Mouse (Mus musculus) forebrain, embryonic 11.5 days (tissue): Measurements from ENCODE around the gene Exo5. TPM values are rescaled to one million over a fixed set of nuclear protein-coding genes. Genes with fewer than 3 reads are reported as not detected.

ENCODE experiments used
- ATAC-seq: fragments of 200-750 bp; cut with Nextera tagmentation; replicated peaks from 2 replicates; pipeline ENCODE4 v1.8.0; 2017; ENCODE audit warnings: moderate TSS enrichment; ENCODE audit not compliant: low FRiP score
- DNase-seq: peaks from one replicate; pipeline ENCODE4 v3.0.0-alpha.2; 2017; ENCODE audit warnings: low spot score
- H3K27ac ChIP-seq: fragments of 300-500 bp; sonication (generic); 2 replicates; pipeline ENCODE4 v1.5.1; 2014; ENCODE audit warnings: low read depth, low read length
- H3K27me3 ChIP-seq: fragments of 300-500 bp; sonication (generic); 2 replicates; pipeline ENCODE4 v1.6.1; 2014; ENCODE audit warnings: mild to moderate bottlenecking, low read length, mixed read lengths; ENCODE audit not compliant: control insufficient read depth, insufficient read depth
- H3K36me3 ChIP-seq: fragments of 300-500 bp; sonication (generic); 2 replicates; pipeline ENCODE4 v1.6.1; 2014; ENCODE audit warnings: mild to moderate bottlenecking, low read length, moderate library complexity, mixed read lengths; ENCODE audit not compliant: control insufficient read depth, insufficient read depth
- H3K4me1 ChIP-seq: fragments of 300-500 bp; sonication (generic); replicated peaks from 2 replicates; pipeline ENCODE4 v1.6.1; 2014; ENCODE audit warnings: low read length, mixed read lengths; ENCODE audit not compliant: control insufficient read depth, insufficient read depth
- H3K4me2 ChIP-seq: fragments of 300-500 bp; sonication (generic); 2 replicates; pipeline ENCODE4 v1.6.1; 2014; ENCODE audit warnings: low read depth, mild to moderate bottlenecking, low read length, moderate library complexity, mixed read lengths; ENCODE audit not compliant: severe bottlenecking
- H3K4me3 ChIP-seq: fragments of 300-500 bp; sonication (generic); 2 replicates; pipeline ENCODE4 v1.5.1; 2014; ENCODE audit warnings: low read depth, low read length
- H3K9ac ChIP-seq: fragments of 300-500 bp; sonication (generic); 2 replicates; pipeline ENCODE4 v1.6.1; 2014; ENCODE audit warnings: low read length
- H3K9me3 ChIP-seq: fragments of 300-500 bp; sonication (generic); 2 replicates; pipeline ENCODE4 v1.6.1; 2016; ENCODE audit warnings: low read length, mixed read lengths; ENCODE audit not compliant: control insufficient read depth
- WGBS: fragments of 180-500 bp; shearing (Covaris S2); extraction: QIAGEN DNeasy Blood & Tissue Kit; methylation state at CpG from one replicate; pipeline ENCODE4 v1.1.7; 2014; 5-methylcytosine and 5-hydroxymethylcytosine counted together
- polyA plus RNA-seq: library from polyadenylated mRNA; unstranded; fragments of >200 nt; fragmentation: Nextera tagmentation; extraction: Ambion mirVana; gene quantifications from 2 replicates; pipeline ENCODE4 v1.2.1, GENCODE M21; 2014

The Exo5 gene
- polyA plus RNA-seq: 32.1 and 34.1 TPM in 2 replicates

DNA sequence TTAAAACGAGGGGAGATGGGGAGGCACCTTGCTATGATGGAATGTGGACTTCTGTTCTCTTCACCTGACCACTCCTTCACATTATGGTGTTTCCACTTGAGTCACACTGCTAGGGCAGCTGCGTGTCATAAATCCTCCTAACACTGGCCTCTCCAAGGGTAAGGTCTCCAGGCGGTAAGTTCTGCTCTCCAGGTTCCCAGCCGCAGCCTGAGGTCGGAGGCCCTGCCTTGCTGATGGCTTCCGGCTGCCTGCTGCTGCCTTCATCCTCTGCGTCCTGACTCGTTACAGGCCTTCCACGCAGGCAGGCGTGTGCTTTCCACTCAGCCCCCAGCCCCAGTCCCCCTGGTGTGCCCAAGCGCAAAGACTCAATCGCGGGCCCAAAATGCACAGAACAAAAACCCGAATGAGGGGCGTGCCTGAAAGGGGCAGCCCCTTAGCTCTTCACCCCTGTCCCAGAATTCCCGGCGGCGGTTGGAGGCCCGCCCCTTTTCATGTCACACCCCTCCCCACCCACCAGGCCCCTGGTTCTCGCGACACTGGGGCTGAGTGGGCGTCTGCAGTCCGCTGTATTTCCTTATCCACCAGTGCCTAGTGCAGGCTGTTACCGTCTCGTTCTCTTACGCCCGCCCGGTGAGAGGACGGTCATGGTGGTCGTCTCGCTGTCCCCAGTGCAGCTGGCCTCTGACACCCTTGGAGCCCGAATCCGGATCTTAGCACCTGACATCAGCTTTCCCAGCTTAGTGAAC lies at the start of gene Exo5:
TSS of gene Exo5 (minus strand) at position 464 of the 746 bp plus-strand sequence.
- peak; percentile 98 for ATAC-seq
- peak; percentile 97 for DNase-seq
- Histone ChIP-seq H3K27me3 (no peaks in the 10 kb centered on the region), H3K9me3 (no peaks in the 10 kb centered on the region), H3K4me3 (peak within 1 kb of the TSS; percentile 53), H3K27ac (peak within 1 kb of the TSS; percentile 25), H3K4me2 (peak within 1 kb of the TSS; percentile 70), H3K4me1 (no peaks in the 10 kb centered on the region), H3K9ac (peak within 1 kb of the TSS; percentile 74), H3K36me3 (peaks cover 15% of the 10 kb centered on the region)
- under 1% methylated on average over 33 of the region's 33 CpGs for WGBS

DNA sequence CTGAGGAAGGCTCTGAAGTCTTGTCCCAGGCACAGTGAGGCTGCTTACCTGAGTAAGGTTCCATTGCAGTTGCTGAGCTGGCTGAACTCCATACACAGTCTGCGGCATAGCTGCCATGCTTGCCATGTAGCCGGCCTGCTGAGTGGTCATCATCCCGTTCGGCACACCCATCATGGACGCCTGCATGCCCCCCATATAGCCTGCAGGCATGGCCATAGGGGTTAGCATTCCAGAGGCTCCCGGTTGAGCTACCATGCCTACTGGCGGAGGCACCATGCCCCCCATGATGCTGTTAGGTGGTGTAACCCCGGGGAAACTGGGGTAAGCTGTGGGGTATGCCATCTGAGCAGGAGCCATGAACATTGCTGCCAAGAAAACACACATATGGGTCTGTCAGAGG lies 47.0 kb upstream of the Exo5 start:
- H3K36me3 ChIP-seq: no peaks in the 10 kb centered on the region
- ATAC-seq: no peak

DNA sequence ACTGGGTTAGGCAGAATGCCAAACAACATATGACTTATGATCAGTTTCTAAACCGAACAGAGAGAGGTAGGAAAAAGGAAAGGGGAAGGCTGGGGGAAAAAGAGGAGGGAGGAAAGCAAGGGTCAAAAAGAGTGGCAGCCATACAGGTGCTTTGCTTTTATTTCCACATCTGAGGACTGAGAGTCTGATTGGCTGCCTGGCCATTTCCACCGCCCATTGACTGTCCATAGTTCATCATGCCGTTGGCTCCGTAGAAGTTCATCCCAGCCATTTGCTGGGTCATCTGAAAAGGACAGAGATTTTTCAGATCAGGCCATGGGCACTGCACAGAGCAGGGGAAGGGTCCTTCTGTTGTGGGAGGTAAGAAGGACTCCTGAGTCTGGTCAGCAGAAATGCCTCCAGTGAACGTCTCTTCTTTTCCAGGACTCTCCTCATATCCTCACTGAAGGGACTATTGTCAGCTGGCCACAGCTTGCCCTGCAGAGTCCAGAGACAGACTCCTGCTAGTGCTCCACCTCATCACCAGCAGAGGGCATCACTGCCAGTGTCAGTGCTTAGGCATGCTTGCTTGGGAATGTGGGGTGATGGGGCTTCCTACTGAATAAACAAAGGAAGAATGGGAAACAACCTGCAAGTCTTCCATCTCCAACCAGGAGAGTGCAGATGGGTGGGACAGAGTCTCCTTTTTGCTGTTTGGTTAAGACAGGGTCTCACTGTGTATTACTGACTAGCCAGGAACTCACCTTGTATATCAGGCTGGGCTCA lies 44.7 kb upstream of the Exo5 start:
- no peaks in the 10 kb centered on the region for H3K27me3 ChIP-seq
- no peak overlapping the region for H3K9ac ChIP-seq
- H3K27ac ChIP-seq: no peak overlapping the region
- H3K4me2 ChIP-seq: no peak overlapping the region
- ATAC-seq (no peak), DNase-seq (no peak)
- no peaks in the 10 kb centered on the region for H3K4me1 ChIP-seq
- H3K4me3 ChIP-seq: no peak overlapping the region
- H3K9me3 ChIP-seq: no peaks in the 10 kb centered on the region
- 89% methylated on average over 5 of the region's 5 CpGs for WGBS
- H3K36me3 ChIP-seq: no peaks in the 10 kb centered on the region

More for the DNA sequence above, 47.0 kb upstream of the Exo5 start:
- Histone ChIP-seq H3K9me3 (no peaks in the 10 kb centered on the region), H3K4me3 (no peak overlapping the region), H3K27me3 (no peaks in the 10 kb centered on the region), H3K4me1 (no peaks in the 10 kb centered on the region), H3K9ac (no peak overlapping the region), H3K27ac (no peak overlapping the region), H3K4me2 (no peak overlapping the region)
- DNase-seq: no peak
- 90% methylated on average over 8 of the region's 8 CpGs for WGBS

DNA sequence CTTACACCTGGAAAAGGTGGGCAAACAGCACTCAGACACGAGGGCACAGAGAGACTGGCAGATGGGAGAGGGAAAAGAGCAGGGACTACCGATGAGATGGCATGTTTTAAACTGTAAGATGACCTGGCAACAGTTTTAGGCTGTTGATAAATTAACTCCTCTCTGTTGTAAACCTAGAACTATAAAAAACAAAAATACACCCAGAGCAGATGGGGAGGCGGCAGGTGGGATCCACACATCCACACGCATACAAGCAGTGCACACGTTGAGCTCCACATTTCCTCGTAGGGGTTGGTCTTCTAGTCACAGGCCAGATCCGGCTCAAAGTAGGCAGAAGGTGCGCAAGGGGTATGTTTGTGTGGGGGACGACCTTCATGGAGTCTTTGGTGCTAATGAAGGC lies 43.7 kb upstream of the Exo5 start:
- ATAC-seq (no peak), DNase-seq (no peak)
- no peak overlapping the region for H3K27ac ChIP-seq
- no peaks in the 10 kb centered on the region for H3K36me3 ChIP-seq
- no peak overlapping the region for H3K4me2 ChIP-seq
- no peaks in the 10 kb centered on the region for H3K9me3 ChIP-seq
- no peaks in the 10 kb centered on the region for H3K4me1 ChIP-seq
- no peak overlapping the region for H3K4me3 ChIP-seq
- H3K27me3 ChIP-seq: no peaks in the 10 kb centered on the region
- WGBS: 88% methylated on average over 9 of the region's 9 CpGs
- no peak overlapping the region for H3K9ac ChIP-seq

DNA sequence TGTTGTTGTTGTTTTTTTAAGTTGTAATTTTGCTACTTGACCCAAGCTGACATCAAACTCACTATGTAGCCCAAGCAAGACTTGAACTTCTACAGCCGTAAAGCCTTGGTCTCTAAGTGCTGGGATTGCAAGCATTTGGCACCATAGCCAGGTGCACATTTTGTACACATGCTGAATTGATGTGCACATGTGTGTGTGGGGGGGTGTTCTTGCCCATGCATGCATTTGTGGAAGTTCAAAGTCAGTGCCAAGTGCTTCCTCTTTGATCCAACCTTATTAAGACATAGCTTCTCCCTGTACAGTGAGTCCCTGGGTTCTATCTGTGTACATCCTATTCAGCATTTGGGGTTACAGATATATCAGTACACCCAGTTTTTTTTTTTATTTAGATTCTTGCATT lies 30.8 kb upstream of the Exo5 start:
- no peak overlapping the region for H3K4me3 ChIP-seq
- DNase-seq (no peak), ATAC-seq (no peak)
- no peaks in the 10 kb centered on the region for H3K36me3 ChIP-seq
- 96% methylated on average over 1 of the region's 1 CpGs for WGBS
- no peaks in the 10 kb centered on the region for H3K9me3 ChIP-seq
- no peaks in the 10 kb centered on the region for H3K4me1 ChIP-seq
- H3K27ac ChIP-seq: no peak overlapping the region
- H3K9ac ChIP-seq: no peak overlapping the region
- H3K27me3 ChIP-seq: no peaks in the 10 kb centered on the region
- no peak overlapping the region for H3K4me2 ChIP-seq

DNA sequence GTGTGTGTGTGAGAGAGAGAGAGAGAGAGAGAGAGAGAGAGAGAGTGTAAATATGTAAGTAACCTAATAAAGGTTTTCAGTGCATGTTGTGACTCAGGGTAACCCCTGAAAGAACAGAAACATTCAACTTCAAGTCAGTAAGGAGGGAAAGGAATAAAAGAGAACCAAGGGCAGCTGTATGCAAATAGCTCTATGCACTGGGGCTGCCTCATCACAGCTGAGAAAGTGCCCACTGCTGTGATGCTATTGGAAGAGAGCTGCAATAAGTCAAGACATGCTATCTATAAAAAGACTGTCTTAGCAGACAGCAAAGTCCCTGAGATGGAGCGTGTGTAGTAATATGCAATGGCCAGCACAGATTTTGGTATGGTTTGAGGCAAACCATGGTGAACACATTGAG lies 28.9 kb upstream of the Exo5 start:
- H3K4me3 ChIP-seq: no peak overlapping the region
- H3K4me1 ChIP-seq: no peaks in the 10 kb centered on the region
- H3K9me3 ChIP-seq: no peaks in the 10 kb centered on the region
- H3K9ac ChIP-seq: no peak overlapping the region
- no peak overlapping the region for H3K27ac ChIP-seq
- no peaks in the 10 kb centered on the region for H3K36me3 ChIP-seq
- 87% methylated on average over 1 of the region's 1 CpGs for WGBS
- ATAC-seq (no peak), DNase-seq (no peak)
- no peak overlapping the region for H3K4me2 ChIP-seq
- H3K27me3 ChIP-seq: no peaks in the 10 kb centered on the region

DNA sequence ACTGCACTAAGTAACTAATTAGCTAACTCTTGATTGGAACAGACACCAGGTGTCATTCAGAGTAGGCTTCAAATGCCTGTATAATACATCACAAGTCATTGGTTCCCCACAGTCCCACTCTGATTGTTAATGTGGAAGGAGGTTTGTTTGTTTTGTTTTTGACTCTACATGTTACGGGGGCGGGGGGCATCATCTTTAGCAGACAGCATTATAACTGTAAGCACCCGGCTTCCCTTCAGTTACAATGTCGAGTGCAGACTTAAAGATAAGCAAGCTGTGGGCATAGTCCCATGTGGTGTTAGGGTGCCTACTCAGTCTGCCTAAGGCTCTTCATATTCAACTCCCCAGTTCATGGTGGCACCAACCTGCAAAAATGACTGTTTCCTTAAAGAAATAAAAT lies 28.2 kb upstream of the Exo5 start:
- Histone ChIP-seq H3K4me3 (no peak overlapping the region), H3K36me3 (no peaks in the 10 kb centered on the region), H3K4me1 (no peaks in the 10 kb centered on the region), H3K4me2 (no peak overlapping the region), H3K27me3 (no peaks in the 10 kb centered on the region), H3K9me3 (no peaks in the 10 kb centered on the region), H3K9ac (no peak overlapping the region), H3K27ac (no peak overlapping the region)
- DNase-seq (no peak), ATAC-seq (no peak)
- WGBS: 86% methylated on average over 4 of the region's 4 CpGs

DNA sequence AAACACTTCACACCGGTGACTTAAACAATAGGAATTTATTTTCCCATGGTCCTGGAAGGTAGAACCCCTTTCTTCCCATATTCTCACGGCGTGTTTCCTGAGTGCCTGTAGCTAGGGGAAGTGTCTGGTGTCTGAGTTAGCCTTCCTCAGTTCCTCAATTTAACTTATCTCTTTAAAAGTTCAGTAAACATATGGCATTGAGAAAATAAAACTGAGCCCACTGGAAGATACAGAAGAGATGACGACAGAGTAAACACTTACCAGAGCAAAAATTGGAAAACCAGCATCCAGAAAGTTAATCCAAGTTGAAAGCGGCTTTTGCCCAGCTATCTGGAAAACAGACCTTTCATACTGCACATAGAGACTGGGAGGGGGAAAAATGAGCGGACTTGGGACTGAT lies 27.3 kb upstream of the Exo5 start:
- Histone ChIP-seq H3K27ac (no peak overlapping the region), H3K9ac (peak overlapping the region; percentile 83; the same call in 1 of the 2 replicates), H3K36me3 (no peaks in the 10 kb centered on the region), H3K27me3 (no peaks in the 10 kb centered on the region), H3K4me1 (no peaks in the 10 kb centered on the region), H3K4me2 (peak overlapping the region; percentile 82), H3K4me3 (peak overlapping the region; percentile 69), H3K9me3 (no peaks in the 10 kb centered on the region)
- peak; percentile 13; the same call in 1 of the 2 replicates for ATAC-seq
- WGBS: 50% methylated on average over 6 of the region's 6 CpGs
- DNase-seq: no peak
